Mouse (Mus musculus) heart, postnatal 0 days (tissue): Measurements from ENCODE around the gene Ctla4. TPM values are rescaled to one million over a fixed set of nuclear protein-coding genes. Genes with fewer than 3 reads are reported as not detected.

ENCODE experiments used
- ATAC-seq: fragments of 200-750 bp; cut with Nextera tagmentation; 2 replicates; pipeline ENCODE4 v1.8.0; 2017; ENCODE audit warnings: low read depth, moderate number of reproducible peaks, moderate library complexity; ENCODE audit not compliant: insufficient read depth
- DNase-seq: peaks from one replicate; pipeline ENCODE4 v3.0.0-alpha.2; 2016; ENCODE audit warnings: low spot score
- H3K27ac ChIP-seq: fragments of 300-500 bp; sonication (generic); 2 replicates; pipeline ENCODE4 v1.5.1; 2014; ENCODE audit warnings: low read depth, mild to moderate bottlenecking
- H3K27me3 ChIP-seq: fragments of 300-500 bp; sonication (generic); 2 replicates; pipeline ENCODE4 v1.6.1; 2014; ENCODE audit warnings: low read length, mixed read lengths; ENCODE audit not compliant: control insufficient read depth, insufficient read depth
- H3K36me3 ChIP-seq: fragments of 300-500 bp; sonication (generic); replicated peaks from 2 replicates; pipeline ENCODE4 v1.6.1; 2014; ENCODE audit warnings: low read length, mixed read lengths; ENCODE audit not compliant: control insufficient read depth, insufficient read depth
- H3K4me1 ChIP-seq: fragments of 300-500 bp; sonication (generic); 2 replicates; pipeline ENCODE4 v1.6.1; 2014; ENCODE audit warnings: antibody characterized with exemption; ENCODE audit not compliant: control insufficient read depth, insufficient read depth
- H3K4me2 ChIP-seq: fragments of 300-500 bp; sonication (generic); 2 replicates; pipeline ENCODE4 v1.6.1; 2014; ENCODE audit warnings: low read depth, mild to moderate bottlenecking, low read length, moderate library complexity
- H3K4me3 ChIP-seq: fragments of 300-500 bp; sonication (generic); 2 replicates; pipeline ENCODE4 v1.5.1; 2014; ENCODE audit warnings: low read depth, low read length
- H3K9ac ChIP-seq: fragments of 300-500 bp; sonication (generic); replicated peaks from 2 replicates; pipeline ENCODE4 v1.6.1; 2014; ENCODE audit warnings: low read depth, low read length, mixed read lengths
- H3K9me3 ChIP-seq: fragments of 300-500 bp; sonication (generic); replicated peaks from 2 replicates; pipeline ENCODE4 v1.6.1; 2016; ENCODE audit warnings: low read length; ENCODE audit not compliant: control insufficient read depth
- CTCF ChIP-seq: IDR thresholded peaks from 2 replicates; pipeline ENCODE4 v1.5.1; 2016; ENCODE audit warnings: antibody characterized with exemption, control low read depth, low read depth
- EP300 ChIP-seq: IDR thresholded peaks from 2 replicates; pipeline ENCODE4 v1.6.1; 2016; ENCODE audit warnings: antibody characterized with exemption, low read depth
- WGBS: fragments of 180-500 bp; shearing (Covaris S2); extraction: QIAGEN DNeasy Blood & Tissue Kit; methylation state at CpG from one replicate; pipeline ENCODE4 v1.1.7; 2014; 5-methylcytosine and 5-hydroxymethylcytosine counted together
- polyA plus RNA-seq: library from polyadenylated mRNA; unstranded; fragments of >200 nt; fragmentation: Nextera tagmentation; extraction: Ambion mirVana; gene quantifications from 2 replicates; pipeline ENCODE4 v1.2.1, GENCODE M21; 2015
- total RNA-seq: library from RNA; depleted of rRNA; stranded (reverse); fragments of >200 nt; gene quantifications from 2 replicates; pipeline ENCODE4 v1.2.3, GENCODE M21; 2014; ENCODE audit warnings: low replicate concordance; rRNA removed

Gene Ctla4
- 0.19 TPM in 1 of 2 replicates, not detected in the other for total RNA-seq
- not detected in 2 replicates for polyA plus RNA-seq

GRCm38 (mm10) chr1:60886981-60887380, at the start of gene Ctla4:
Ctla4 (plus strand) TSS chr1:60887000.
- ATAC-seq (no peak), DNase-seq (no peak)
- Histone ChIP-seq H3K4me3 (no peak within 1 kb of the TSS), H3K36me3 (no peaks in the 10 kb centered on the region), H3K27ac (no peak within 1 kb of the TSS), H3K9me3 (no peaks in the 10 kb centered on the region), H3K27me3 (no peaks in the 10 kb centered on the region), H3K4me1 (no peaks in the 10 kb centered on the region), H3K4me2 (no peak within 1 kb of the TSS), H3K9ac (no peak within 1 kb of the TSS)
- TF ChIP-seq EP300: no peak
- 79% methylated on average over 7 of the region's 7 CpGs for WGBS

DNA sequence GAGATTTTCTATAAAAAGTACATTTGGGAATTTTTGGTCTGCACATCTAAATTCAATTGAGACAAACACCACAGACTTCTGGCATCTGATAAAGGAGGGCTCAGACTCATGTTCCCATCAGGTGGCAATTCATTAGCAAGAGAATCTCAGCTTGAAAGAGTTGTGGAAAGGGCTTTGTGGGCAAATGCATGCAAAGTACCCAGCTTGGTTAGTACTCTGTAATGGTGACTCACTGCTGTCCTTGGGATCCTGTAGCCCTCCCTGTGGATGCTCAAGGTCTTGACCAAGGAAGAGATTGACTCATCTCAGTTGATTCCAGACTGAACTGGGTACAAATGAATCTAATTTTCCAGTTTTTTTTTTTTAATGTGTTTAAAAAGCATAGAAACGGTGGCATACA, 47.6 kb upstream of the Ctla4 start:
- WGBS: 73% methylated on average over 1 of the region's 1 CpGs

GRCm38 (mm10) chr1:60845318-60846060, 41.3 kb upstream of the Ctla4 start:
- no peak overlapping the region for H3K9ac ChIP-seq
- ATAC-seq (no peak), DNase-seq (no peak)
- TF ChIP-seq CTCF (no peak), EP300 (no peak)
- no peaks in the 10 kb centered on the region for H3K36me3 ChIP-seq
- no peaks in the 10 kb centered on the region for H3K9me3 ChIP-seq
- no peak overlapping the region for H3K4me3 ChIP-seq
- H3K4me1 ChIP-seq: 0 out of 2 replicates have a peak, but pooled peaks cover under 1% of the 10 kb centered on the region
- no peaks in the 10 kb centered on the region for H3K27me3 ChIP-seq
- WGBS: 89% methylated on average over 6 of the region's 7 CpGs
- H3K27ac ChIP-seq: no peak overlapping the region
- no peak overlapping the region for H3K4me2 ChIP-seq

More for the DNA sequence above, 47.6 kb upstream of the Ctla4 start:
- Histone ChIP-seq H3K4me1 (no peaks in the 10 kb centered on the region), H3K36me3 (no peaks in the 10 kb centered on the region), H3K9ac (no peak overlapping the region), H3K27me3 (no peaks in the 10 kb centered on the region), H3K4me3 (no peak overlapping the region), H3K9me3 (no peaks in the 10 kb centered on the region), H3K27ac (no peak overlapping the region), H3K4me2 (no peak overlapping the region)
- no peak for DNase-seq
- TF ChIP-seq EP300: no peak
- TF ChIP-seq CTCF: no peak
- ATAC-seq: no peak

DNA sequence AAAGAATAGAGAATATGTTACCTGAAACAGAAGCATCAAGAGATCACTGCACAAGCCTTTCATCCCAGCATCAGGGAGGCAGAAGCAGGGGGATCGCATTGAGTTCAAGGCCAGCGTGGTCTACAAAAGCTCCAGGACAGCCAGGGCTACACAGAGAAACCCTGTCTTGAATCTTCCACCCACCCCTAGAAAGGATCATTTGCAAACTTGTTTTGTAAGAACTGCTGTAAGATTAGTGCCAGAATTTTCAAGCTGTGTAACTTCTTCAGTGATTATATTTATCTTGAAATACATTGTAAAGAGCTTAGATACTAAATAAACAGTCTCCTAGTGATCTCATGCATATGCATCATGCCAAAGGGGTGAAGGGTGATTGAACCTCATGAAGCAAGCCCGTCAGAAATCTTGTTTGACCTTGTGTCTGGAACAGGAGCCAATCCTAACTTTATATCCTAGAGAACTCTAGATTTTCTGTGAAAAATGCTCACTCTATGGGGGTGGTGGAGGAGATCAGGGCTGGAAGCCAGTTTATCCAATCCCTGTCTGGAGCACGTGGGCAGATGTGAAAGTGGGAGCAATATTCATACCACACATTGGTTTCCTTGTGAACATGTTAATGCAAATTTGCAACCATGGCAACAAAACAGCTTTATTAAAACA, 40.1 kb upstream of the Ctla4 start:
- Histone ChIP-seq H3K4me1 (peaks cover 11% of the 10 kb centered on the region; the same call in 1 of the 2 replicates), H3K36me3 (no peaks in the 10 kb centered on the region), H3K4me2 (no peak overlapping the region), H3K9me3 (no peaks in the 10 kb centered on the region), H3K4me3 (no peak overlapping the region), H3K9ac (no peak overlapping the region), H3K27ac (peak overlapping the region; percentile 50), H3K27me3 (no peaks in the 10 kb centered on the region)
- TF ChIP-seq EP300: no peak
- no peak for TF ChIP-seq CTCF
- ATAC-seq (peak; percentile 55), DNase-seq (no peak)
- WGBS: 61% methylated on average over 4 of the region's 4 CpGs

- H3K36me3 ChIP-seq: no peaks in the 10 kb centered on the region
- no peak overlapping the region for H3K4me3 ChIP-seq
- H3K27me3 ChIP-seq: no peaks in the 10 kb centered on the region
- DNase-seq: no peak
- H3K9ac ChIP-seq: no peak overlapping the region
- H3K4me2 ChIP-seq: no peak overlapping the region
- WGBS: 54% methylated on average over 2 of the region's 2 CpGs
- H3K4me1 ChIP-seq: peaks cover 29% of the 10 kb centered on the region
- no peak overlapping the region for H3K27ac ChIP-seq
- no peak for ATAC-seq
- no peak for TF ChIP-seq EP300
- no peak for TF ChIP-seq CTCF
- no peaks in the 10 kb centered on the region for H3K9me3 ChIP-seq
Measured at GRCm38 (mm10) chr1:60849112-60849511, 37.7 kb upstream of the Ctla4 start.
